Mouse (Mus musculus): Measurements from ENCODE around the gene Hipk3.

DNA sequence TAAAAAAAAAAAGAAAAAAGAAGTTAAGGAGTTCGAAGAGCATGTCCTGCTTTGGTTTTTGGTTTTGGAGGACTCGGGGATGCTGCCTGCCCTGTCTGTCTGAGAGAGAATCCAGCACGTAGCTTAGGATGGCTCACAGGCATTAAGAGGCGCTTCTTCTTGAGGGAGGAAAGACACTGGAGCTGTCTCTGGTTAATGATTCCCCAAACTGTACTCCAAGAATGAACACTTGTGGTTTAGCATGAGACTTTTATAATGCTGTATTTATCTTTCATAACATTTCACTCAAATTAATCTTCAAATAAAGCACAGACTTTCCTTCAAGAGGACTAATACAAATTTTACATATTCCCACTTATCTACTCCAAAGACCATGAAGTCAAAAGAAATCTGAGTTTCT lies 15.2 kb downstream of the Hipk3 start:
- TF ChIP-seq CTCF (IDR thresholded peaks at IDR 0.05; ENCODE audit: low read depth) = no peak
- no peak for TF ChIP-seq EP300 (IDR thresholded peaks at IDR 0.05; ENCODE audit: low read depth)

All from heart, postnatal 0 days (tissue).